In the genomic region with DNA sequence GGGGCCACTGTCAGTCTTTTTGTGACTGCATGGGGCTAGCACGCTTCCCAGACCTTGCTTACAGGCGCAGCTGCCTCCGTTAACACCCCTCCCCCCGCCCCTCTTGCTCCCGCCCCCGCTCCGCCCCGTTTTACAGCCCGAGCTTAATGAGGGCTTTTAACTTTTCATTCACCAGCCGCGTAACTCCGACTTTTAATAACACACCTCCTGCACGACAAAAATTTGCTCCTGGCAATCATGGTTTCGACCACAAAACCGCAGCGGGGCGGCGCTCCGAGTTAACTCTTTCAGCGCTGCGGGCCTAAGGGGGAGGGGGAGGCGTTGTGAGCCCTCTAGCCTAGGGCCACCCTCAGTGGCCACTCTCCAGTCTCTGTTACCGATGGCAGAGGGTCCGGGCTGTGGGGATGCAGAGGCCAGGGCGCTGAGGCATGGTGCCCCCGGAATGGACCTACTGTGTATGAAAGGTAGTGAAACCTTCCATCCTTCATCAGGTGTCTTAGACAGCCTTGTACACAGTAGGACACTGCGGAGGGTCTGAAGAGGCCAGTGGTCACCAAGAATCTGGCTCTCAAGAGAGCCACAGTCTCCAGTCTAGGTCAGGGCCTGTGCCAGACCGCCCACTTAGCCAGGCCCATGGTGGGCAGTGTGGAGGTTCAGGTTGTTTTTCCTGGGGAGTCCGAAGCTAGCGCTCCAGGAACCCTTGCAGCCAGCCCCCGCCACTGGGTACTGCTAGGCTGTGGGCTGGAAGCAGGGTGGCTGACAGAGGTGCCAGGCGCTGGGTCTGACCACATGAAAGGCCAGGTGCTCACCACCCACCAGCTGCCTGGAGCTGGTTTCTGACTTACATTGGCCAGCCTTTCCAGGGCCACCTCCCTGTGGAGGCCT, we compare ENCODE assay signal across 8 mouse cellular contexts. TPM values are rescaled to one million over a fixed set of nuclear protein-coding genes. Genes with fewer than 3 reads are reported as not detected.
DNase-seq lines count a peak whose midpoint lies in the region; ATAC-seq lines count a peak whose summit lies in the region.

No protein-coding gene starts in this region.

- H3K4me3 ChIP-seq in embryonic facial prominence, embryonic 10.5 days, result peak overlapping the region; percentile 56
- H3K4me3 ChIP-seq in hindbrain, embryonic 16.5 days (ENCODE audit: low read length), result peak overlapping the region; percentile 45
- peak overlapping the region; percentile 29 for H3K4me3 ChIP-seq in liver, embryonic 13.5 days (replicated peaks)
- peak overlapping the region; percentile 31 for H3K4me3 ChIP-seq in neural tube, embryonic 13.5 days

- no peaks in the 10 kb centered on the region for H3K9me3 ChIP-seq in embryonic facial prominence, embryonic 10.5 days
- no peaks in the 10 kb centered on the region for H3K9me3 ChIP-seq in hindbrain, embryonic 16.5 days (ENCODE audit: control insufficient read depth, low read length)
- no peaks in the 10 kb centered on the region for H3K9me3 ChIP-seq in liver, embryonic 13.5 days (replicated peaks)
- no peaks in the 10 kb centered on the region for H3K9me3 ChIP-seq in neural tube, embryonic 13.5 days

- peaks cover 81% of the 10 kb centered on the region for H3K4me1 ChIP-seq in embryonic facial prominence, embryonic 10.5 days
- H3K4me1 ChIP-seq in hindbrain, embryonic 16.5 days (ENCODE audit: control insufficient read depth, insufficient read depth, low read depth, low read length), result peaks cover 31% of the 10 kb centered on the region
- peaks cover 33% of the 10 kb centered on the region for H3K4me1 ChIP-seq in liver, embryonic 13.5 days (replicated peaks)
- peaks cover 59% of the 10 kb centered on the region for H3K4me1 ChIP-seq in neural tube, embryonic 13.5 days (replicated peaks)

- no peak for ATAC-seq in hindbrain, embryonic 16.5 days
- peak; percentile 45 for ATAC-seq in liver, embryonic 13.5 days (ENCODE audit: low read depth)
- peak; percentile 24; the same call in 1 of the 2 replicates for ATAC-seq in neural tube, embryonic 13.5 days (ENCODE audit: low read depth)
- ATAC-seq in monocyte, adult 5-6 weeks (replicated peaks; ENCODE audit: insufficient number of reproducible peaks, low FRiP score, low TSS enrichment, poor library complexity, severe bottlenecking), result no peak

- H3K27ac ChIP-seq in embryonic facial prominence, embryonic 10.5 days (replicated peaks), result peak overlapping the region; percentile 55
- no peak overlapping the region for H3K27ac ChIP-seq in hindbrain, embryonic 16.5 days (ENCODE audit: low read depth, low read length)
- H3K27ac ChIP-seq in liver, embryonic 13.5 days, result no peak overlapping the region
- no peak overlapping the region for H3K27ac ChIP-seq in neural tube, embryonic 13.5 days (replicated peaks)

- H3K9ac ChIP-seq in hindbrain, embryonic 16.5 days (ENCODE audit: low read depth, low read length), result peak overlapping the region; percentile 49
- no peak overlapping the region for H3K9ac ChIP-seq in liver, embryonic 13.5 days
- H3K9ac ChIP-seq in neural tube, embryonic 13.5 days, result peak overlapping the region; percentile 52; the same call in 1 of the 2 replicates

- no peaks in the 10 kb centered on the region for H3K36me3 ChIP-seq in embryonic facial prominence, embryonic 10.5 days (replicated peaks)
- no peaks in the 10 kb centered on the region for H3K36me3 ChIP-seq in hindbrain, embryonic 16.5 days (ENCODE audit: control insufficient read depth, insufficient read depth, low read length)
- H3K36me3 ChIP-seq in liver, embryonic 13.5 days, result no peaks in the 10 kb centered on the region
- H3K36me3 ChIP-seq in neural tube, embryonic 13.5 days, result no peaks in the 10 kb centered on the region

- DNase-seq in spleen, adult 18-20 months, result peak; percentile 32 to 46
- no peak for DNase-seq in spleen, adult 12 weeks (ENCODE audit: low spot score)
- peak; percentile 80 for DNase-seq in embryonic facial prominence, embryonic 10.5 days (ENCODE audit: low spot score)
- DNase-seq in liver, embryonic 13.5 days, result no peak
- DNase-seq in gastrocnemius, postnatal 25 days, result no peak

- peak overlapping the region; percentile 67 for H3K4me2 ChIP-seq in hindbrain, embryonic 16.5 days (ENCODE audit: low read length)
- peak overlapping the region; percentile 54 for H3K4me2 ChIP-seq in liver, embryonic 13.5 days
- peak overlapping the region; percentile 54 for H3K4me2 ChIP-seq in neural tube, embryonic 13.5 days

- 10% methylated on average over 32 of the region's 32 CpGs for WGBS in embryonic facial prominence, embryonic 10.5 days
- WGBS in hindbrain, embryonic 16.5 days, result 12% methylated on average over 32 of the region's 32 CpGs
- WGBS in liver, embryonic 13.5 days (ENCODE audit: insufficient replicate concordance), result 11% methylated on average over 32 of the region's 32 CpGs
- 11% methylated on average over 32 of the region's 32 CpGs for WGBS in neural tube, embryonic 13.5 days

- peaks cover 99% of the 10 kb centered on the region for H3K27me3 ChIP-seq in embryonic facial prominence, embryonic 10.5 days (replicated peaks; ENCODE audit: low read depth, poor library complexity, severe bottlenecking)
- peaks cover 14% of the 10 kb centered on the region for H3K27me3 ChIP-seq in hindbrain, embryonic 16.5 days (replicated peaks; ENCODE audit: control insufficient read depth, insufficient read depth, low read length)
- peaks cover 93% of the 10 kb centered on the region for H3K27me3 ChIP-seq in liver, embryonic 13.5 days
- peaks cover 76% of the 10 kb centered on the region for H3K27me3 ChIP-seq in neural tube, embryonic 13.5 days

RNA-seq across cellular contexts. Expression of a gene that starts 3.0 kb away (rescaled TPM):
- 7.6 and 9.6 TPM in 2 replicates for polyA plus RNA-seq in embryonic facial prominence, embryonic 10.5 days (2016; fragmentation: Nextera tagmentation; extraction: Ambion mirVana)
- polyA plus RNA-seq in hindbrain, embryonic 16.5 days (2015; fragmentation: Nextera tagmentation; extraction: Ambion mirVana), result 0.85 and 1.2 TPM in 2 replicates
- 0.30 and 0.45 TPM in 2 replicates for polyA plus RNA-seq in liver, embryonic 13.5 days (2015; fragmentation: Nextera tagmentation; extraction: Ambion mirVana)
- 0.50 and 0.81 TPM in 2 replicates for polyA plus RNA-seq in neural tube, embryonic 13.5 days (2015; fragmentation: Nextera tagmentation; extraction: Ambion mirVana)
- 0.38 TPM in 1 of 3 replicates, not detected in the others for total RNA-seq in monocyte, adult 5-6 weeks (2017)
- under 1 TPM in 1 of 2 experiments, not detected in 1; 0.10 TPM for total RNA-seq in gastrocnemius, postnatal 25 days (2021)

Comparison
In these comparisons a context has a peak if more than half of its experiments do, and no peak if none do; other contexts are left out.
1. DNase-seq: peak in spleen, adult 18-20 months (2 of 2) and embryonic facial prominence, embryonic 10.5 days (single experiment); none in spleen, adult 12 weeks (single experiment), liver, embryonic 13.5 days (single experiment) and gastrocnemius, postnatal 25 days (single experiment).
2. ATAC-seq: peak in liver, embryonic 13.5 days (single experiment) and neural tube, embryonic 13.5 days (single experiment); none in hindbrain, embryonic 16.5 days (single experiment) and monocyte, adult 5-6 weeks (single experiment).
3. Peak in every context shown above with its lines, with median percentiles within 50 percentile points of each other: H3K4me3 ChIP-seq and H3K4me2 ChIP-seq.